Mouse (Mus musculus): ENCODE measurements around the gene Rpl7l1.

The Rpl7l1 gene

DNA sequence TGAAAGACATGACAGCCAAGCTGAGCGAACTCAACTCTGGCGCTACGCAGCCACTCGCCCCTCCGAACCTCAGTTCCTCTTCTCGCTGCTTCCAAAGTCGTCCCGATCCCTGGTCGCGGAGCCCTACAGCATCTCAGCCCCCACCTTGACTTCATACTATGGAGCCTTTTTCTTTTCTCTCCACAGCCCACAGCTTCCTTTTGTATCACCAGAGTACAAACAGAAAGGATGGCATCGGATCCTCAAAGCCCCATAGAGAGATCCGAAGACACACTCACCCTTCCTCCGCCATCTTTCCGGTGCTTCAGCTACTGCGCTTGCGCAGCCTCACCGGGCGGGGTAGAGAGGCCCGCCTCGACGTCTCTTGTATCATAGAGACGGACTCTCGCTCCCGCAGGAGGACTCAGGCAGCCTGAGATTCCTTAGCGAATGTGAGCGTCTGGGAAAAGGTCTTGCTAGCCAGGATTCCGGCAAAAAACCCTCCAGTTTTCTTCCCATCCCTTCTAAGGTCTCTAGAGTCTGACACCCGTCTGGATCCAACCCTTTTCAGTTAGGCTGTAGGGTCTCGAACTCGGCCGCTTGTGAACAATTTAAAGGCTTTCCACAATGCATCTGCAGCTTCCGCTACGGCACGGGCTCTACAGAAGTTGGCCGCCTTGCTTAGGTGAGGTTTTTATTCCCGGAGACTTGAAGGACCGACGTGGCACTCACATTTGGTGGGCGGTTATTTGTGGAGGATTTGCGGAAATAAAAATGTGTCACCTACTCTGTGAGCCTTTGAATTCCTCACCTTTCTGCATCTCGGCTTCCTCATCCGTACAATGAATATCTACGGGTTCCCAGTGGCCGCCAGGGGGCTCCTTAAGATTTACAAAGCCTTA lies at the start of gene Rpl7l1:
TSS of gene Rpl7l1 (minus strand) at position 332 of the 881 bp plus-strand sequence.
- H3K36me3 ChIP-seq (ENCODE audit: control insufficient read depth, insufficient read depth, low read length, poor library complexity, severe bottlenecking) = peaks cover 11% of the 10 kb centered on the region
- DNase-seq (ENCODE audit: low read depth, low spot score) = peak; percentile 94
- H3K27me3 ChIP-seq (ENCODE audit: control insufficient read depth, insufficient read depth, low read length, poor library complexity, severe bottlenecking) = no peaks in the 10 kb centered on the region

DNA sequence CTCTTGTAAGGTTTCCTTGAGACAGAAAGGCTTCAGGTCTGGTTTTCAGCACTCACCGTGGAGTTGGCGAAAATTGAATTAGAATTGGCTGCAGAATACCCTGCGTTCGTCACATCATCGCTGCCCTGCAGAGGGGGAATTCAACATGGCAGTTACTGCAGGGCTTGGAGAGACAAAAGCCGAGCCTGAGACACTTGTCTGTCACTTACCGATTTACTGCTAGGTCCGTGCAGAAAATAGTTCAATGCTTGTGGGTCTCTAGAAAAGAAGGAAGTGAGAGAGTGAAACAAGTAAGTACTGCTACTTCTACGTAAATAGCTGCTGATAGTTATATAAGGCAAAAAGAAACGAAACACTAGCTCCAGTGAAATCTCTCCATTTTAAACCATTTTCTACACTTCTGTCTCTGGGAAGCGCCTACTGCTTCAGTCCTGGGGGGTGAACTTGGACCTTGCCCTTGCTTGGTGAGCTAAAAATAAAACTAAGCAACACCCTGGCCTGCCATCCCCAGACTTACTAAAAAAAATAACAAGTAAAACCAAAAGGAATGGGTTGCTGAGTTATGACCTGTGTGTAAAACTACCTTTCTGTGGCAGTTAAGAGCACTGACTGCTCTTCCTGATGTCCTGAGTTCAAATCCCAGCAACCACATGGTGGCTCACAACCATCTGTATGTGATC lies 47.5 kb upstream of the Rpl7l1 start:
- DNase-seq (ENCODE audit: low read depth, low spot score) = peak; percentile 67
- peaks cover 10% of the 10 kb centered on the region; the same call in 1 of the 2 replicates for H3K36me3 ChIP-seq (ENCODE audit: control insufficient read depth, insufficient read depth, low read length, poor library complexity, severe bottlenecking)
- H3K27me3 ChIP-seq (ENCODE audit: control insufficient read depth, insufficient read depth, low read length, poor library complexity, severe bottlenecking) = no peaks in the 10 kb centered on the region

GRCm38 (mm10) chr17:46828935-46829334 lies 46.5 kb upstream of the Rpl7l1 start:
- Histone ChIP-seq H3K27me3 (ENCODE audit: control insufficient read depth, insufficient read depth, low read length, poor library complexity, severe bottlenecking) (no peaks in the 10 kb centered on the region), H3K36me3 (ENCODE audit: control insufficient read depth, insufficient read depth, low read length, poor library complexity, severe bottlenecking) (peaks cover 14% of the 10 kb centered on the region)
- peak; percentile 52 for DNase-seq (ENCODE audit: low read depth, low spot score)

DNA sequence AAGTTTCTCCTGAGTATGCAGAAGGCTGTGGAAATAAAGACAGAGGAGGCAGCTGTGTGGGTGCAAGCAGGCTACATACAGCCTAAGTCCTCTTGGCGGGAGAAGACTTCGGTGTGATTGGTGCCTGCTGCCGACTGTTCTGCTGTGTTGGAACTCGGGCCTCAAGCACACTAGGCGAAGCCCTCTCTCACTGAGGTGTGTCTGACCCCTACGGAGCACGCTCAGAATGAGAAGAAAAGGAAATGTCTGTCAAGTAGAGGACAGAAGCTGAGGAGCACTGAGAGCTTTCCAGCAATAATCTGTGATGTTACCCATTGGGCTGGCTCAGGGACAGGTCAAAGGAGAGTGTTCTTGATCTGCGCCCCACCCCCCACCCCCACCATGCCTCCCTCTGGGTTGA lies 40.6 kb upstream of the Rpl7l1 start:
- H3K27me3 ChIP-seq (ENCODE audit: control insufficient read depth, insufficient read depth, low read length, poor library complexity, severe bottlenecking) = no peaks in the 10 kb centered on the region
- DNase-seq (ENCODE audit: low read depth, low spot score) = no peak
- H3K36me3 ChIP-seq (ENCODE audit: control insufficient read depth, insufficient read depth, low read length, poor library complexity, severe bottlenecking) = peaks cover 23% of the 10 kb centered on the region

GRCm38 (mm10) chr17:46820628-46821027 lies 38.2 kb upstream of the Rpl7l1 start:
- H3K36me3 ChIP-seq (ENCODE audit: control insufficient read depth, insufficient read depth, low read length, poor library complexity, severe bottlenecking) = peaks cover 17% of the 10 kb centered on the region
- no peaks in the 10 kb centered on the region for H3K27me3 ChIP-seq (ENCODE audit: control insufficient read depth, insufficient read depth, low read length, poor library complexity, severe bottlenecking)
- no peak for DNase-seq (ENCODE audit: low read depth, low spot score)

- DNase-seq (ENCODE audit: low read depth, low spot score) = no peak
- no peaks in the 10 kb centered on the region for H3K27me3 ChIP-seq (ENCODE audit: control insufficient read depth, insufficient read depth, low read length, poor library complexity, severe bottlenecking)
Observed at GRCm38 (mm10) chr17:46817734-46818158, 35.3 kb upstream of the Rpl7l1 start.

GRCm38 (mm10) chr17:46816306-46816705 lies 33.8 kb upstream of the Rpl7l1 start:
- H3K27me3 ChIP-seq (ENCODE audit: control insufficient read depth, insufficient read depth, low read length, poor library complexity, severe bottlenecking) = no peaks in the 10 kb centered on the region
- no peak for DNase-seq (ENCODE audit: low read depth, low spot score)
- peaks cover 16% of the 10 kb centered on the region for H3K36me3 ChIP-seq (ENCODE audit: control insufficient read depth, insufficient read depth, low read length, poor library complexity, severe bottlenecking)

More at GRCm38 (mm10) chr17:46817734-46818158, 35.3 kb upstream of the Rpl7l1 start:
- H3K36me3 ChIP-seq (ENCODE audit: control insufficient read depth, insufficient read depth, low read length, poor library complexity, severe bottlenecking) = peaks cover 12% of the 10 kb centered on the region

- H3K27me3 ChIP-seq (ENCODE audit: control insufficient read depth, insufficient read depth, low read length, poor library complexity, severe bottlenecking) = no peaks in the 10 kb centered on the region
- DNase-seq (ENCODE audit: low read depth, low spot score) = no peak
- H3K36me3 ChIP-seq (ENCODE audit: control insufficient read depth, insufficient read depth, low read length, poor library complexity, severe bottlenecking) = peaks cover 16% of the 10 kb centered on the region; the same call in 1 of the 2 replicates
Observed at GRCm38 (mm10) chr17:46814497-46814896, 32.0 kb upstream of the Rpl7l1 start.

- H3K36me3 ChIP-seq (ENCODE audit: control insufficient read depth, insufficient read depth, low read length, poor library complexity, severe bottlenecking) = peaks cover 18% of the 10 kb centered on the region; the same call in 1 of the 2 replicates
- no peak for DNase-seq (ENCODE audit: low read depth, low spot score)
- no peaks in the 10 kb centered on the region for H3K27me3 ChIP-seq (ENCODE audit: control insufficient read depth, insufficient read depth, low read length, poor library complexity, severe bottlenecking)
Observed at GRCm38 (mm10) chr17:46813637-46814036, 31.2 kb upstream of the Rpl7l1 start.

- Histone ChIP-seq H3K27me3 (ENCODE audit: control insufficient read depth, insufficient read depth, low read length, poor library complexity, severe bottlenecking) (no peaks in the 10 kb centered on the region), H3K36me3 (ENCODE audit: control insufficient read depth, insufficient read depth, low read length, poor library complexity, severe bottlenecking) (peaks cover 23% of the 10 kb centered on the region)
- no peak for DNase-seq (ENCODE audit: low read depth, low spot score)
Observed at GRCm38 (mm10) chr17:46812442-46812841, 30.0 kb upstream of the Rpl7l1 start.

DNA sequence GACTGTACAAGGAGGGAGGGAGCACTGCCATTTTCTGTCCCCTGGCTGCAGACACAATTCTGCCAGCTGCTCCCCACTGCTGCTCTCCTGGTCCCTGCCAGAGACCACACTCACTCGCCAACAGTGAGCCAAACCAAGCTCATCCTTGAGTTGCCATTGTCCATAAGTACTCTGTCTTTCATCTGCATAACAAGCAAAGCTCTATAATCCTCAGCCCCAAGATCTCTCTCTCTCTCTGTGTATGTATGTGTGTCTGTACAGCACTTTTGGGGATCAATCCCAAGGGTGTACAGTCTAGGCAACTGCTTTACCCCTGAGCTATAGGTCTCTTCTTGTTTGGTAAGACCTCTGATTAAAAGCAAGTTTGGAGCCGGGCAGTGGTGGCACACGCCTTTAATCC lies 28.2 kb upstream of the Rpl7l1 start:
- H3K27me3 ChIP-seq (ENCODE audit: control insufficient read depth, insufficient read depth, low read length, poor library complexity, severe bottlenecking) = no peaks in the 10 kb centered on the region
- peaks cover 30% of the 10 kb centered on the region for H3K36me3 ChIP-seq (ENCODE audit: control insufficient read depth, insufficient read depth, low read length, poor library complexity, severe bottlenecking)
- no peak for DNase-seq (ENCODE audit: low read depth, low spot score)

GRCm38 (mm10) chr17:46809131-46809830 lies 26.8 kb upstream of the Rpl7l1 start:
- no peak for DNase-seq (ENCODE audit: low read depth, low spot score)
- Histone ChIP-seq H3K36me3 (ENCODE audit: control insufficient read depth, insufficient read depth, low read length, poor library complexity, severe bottlenecking) (peaks cover 30% of the 10 kb centered on the region), H3K27me3 (ENCODE audit: control insufficient read depth, insufficient read depth, low read length, poor library complexity, severe bottlenecking) (no peaks in the 10 kb centered on the region)

DNA sequence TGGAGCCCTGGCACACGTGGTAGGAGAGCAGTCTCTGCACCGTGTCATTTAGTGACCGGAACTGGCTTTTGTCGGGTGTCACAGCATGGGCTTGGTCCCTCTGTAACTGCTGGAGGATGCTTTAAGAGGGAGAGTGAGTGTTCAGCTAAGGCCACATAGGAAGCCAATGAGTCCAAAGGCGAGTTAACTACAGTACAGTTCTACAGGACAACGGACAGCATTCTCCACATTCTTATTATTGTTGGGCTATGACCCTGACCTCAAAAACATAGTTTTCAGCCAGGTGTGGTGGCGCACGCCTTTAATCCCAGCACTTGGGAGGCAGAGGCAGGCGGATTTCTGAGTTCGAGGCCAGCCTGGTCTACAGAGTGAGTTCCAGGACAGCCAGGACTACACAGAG lies 25.9 kb upstream of the Rpl7l1 start:
- H3K27me3 ChIP-seq (ENCODE audit: control insufficient read depth, insufficient read depth, low read length, poor library complexity, severe bottlenecking) = no peaks in the 10 kb centered on the region
- H3K36me3 ChIP-seq (ENCODE audit: control insufficient read depth, insufficient read depth, low read length, poor library complexity, severe bottlenecking) = peaks cover 29% of the 10 kb centered on the region
- no peak for DNase-seq (ENCODE audit: low read depth, low spot score)

DNA sequence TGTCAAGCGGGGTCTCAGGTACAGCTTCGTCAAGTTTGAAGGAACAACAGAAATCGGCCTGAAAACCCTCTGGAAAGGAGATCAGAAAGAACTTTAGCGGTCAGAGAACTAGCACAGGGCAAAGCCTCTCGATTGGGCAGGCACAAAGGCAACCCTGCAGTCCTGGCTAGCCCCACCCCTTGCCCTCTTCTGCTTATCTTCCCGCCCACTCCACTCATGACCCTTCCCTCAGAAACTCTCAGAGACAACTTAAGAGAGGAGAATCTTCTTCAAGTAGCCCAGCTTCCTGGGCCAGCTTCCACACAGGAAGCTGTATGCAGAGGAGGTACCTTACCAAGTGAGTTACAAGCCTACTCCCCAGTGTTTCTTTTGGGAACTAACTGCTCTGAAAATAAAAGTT lies 19.3 kb upstream of the Rpl7l1 start:
- Histone ChIP-seq H3K27me3 (ENCODE audit: control insufficient read depth, insufficient read depth, low read length, poor library complexity, severe bottlenecking) (no peaks in the 10 kb centered on the region; the same call in 1 of the 2 replicates), H3K36me3 (ENCODE audit: control insufficient read depth, insufficient read depth, low read length, poor library complexity, severe bottlenecking) (peaks cover 21% of the 10 kb centered on the region)
- no peak for DNase-seq (ENCODE audit: low read depth, low spot score)
